Mouse (Mus musculus) olfactory bulb, adult 2 months (tissue): ENCODE data around the gene Psmb10.

Source experiments
- CTCF ChIP-seq: fragments of 200-500 bp; IDR thresholded peaks from 2 replicates; pipeline ENCODE4 v1.5.1; 2012; ENCODE audit warnings: low read depth, mild to moderate bottlenecking, low read length, moderate library complexity; ENCODE audit not compliant: insufficient read depth
- POLR2A ChIP-seq: fragments of 200-500 bp; IDR thresholded peaks from 2 replicates; pipeline ENCODE4 v1.6.1; 2012; ENCODE audit warnings: mild to moderate bottlenecking, low read depth, low read length, moderate library complexity; ENCODE audit not compliant: insufficient read depth

- TF ChIP-seq CTCF: no peak
- TF ChIP-seq POLR2A: no peak
These were observed 40.3 kb downstream of the Psmb10 start for GRCm38 (mm10) chr8:105897801-105898480.
